Mouse (Mus musculus) liver, postnatal 0 days (tissue): ENCODE measurements around the gene Pakap.

Experiments
- CTCF ChIP-seq: sonication (generic); IDR thresholded peaks from 2 replicates; pipeline ENCODE4 v1.5.1; 2016; ENCODE audit warnings: antibody characterized with exemption, low read depth
- EP300 ChIP-seq: IDR thresholded peaks from 2 replicates; pipeline ENCODE4 v1.6.1; 2016; ENCODE audit warnings: antibody characterized with exemption, low read depth, mild to moderate bottlenecking

GRCm38 (mm10) chr4:57601458-57601835, 33.5 kb downstream of the Pakap start:
- TF ChIP-seq EP300 = no peak
- TF ChIP-seq CTCF = no peak
